Mouse (Mus musculus): ENCODE results near the gene Ppp1r8.
A peak's percentile ranks its signal among the peaks of the same experiment; 100 is the strongest.
"Not testable (repeated sequence)": the region's sequence is repeated elsewhere in the genome, so short reads cannot be mapped to it uniquely, and the experiment has no call there.

Ppp1r8 gene

GRCm38 (mm10) chr4:132806620-132807191 is 36.3 kb downstream of the Ppp1r8 start:
- no peak for DNase-seq (ENCODE audit: low spot score)

GRCm38 (mm10) chr4:132805599-132806197 is 37.3 kb downstream of the Ppp1r8 start:
- no peak for DNase-seq (ENCODE audit: low spot score)

- no peak for DNase-seq (ENCODE audit: low spot score)
These were observed 37.8 kb downstream of the Ppp1r8 start for GRCm38 (mm10) chr4:132805146-132805545.

GRCm38 (mm10) chr4:132804331-132804730 is 38.6 kb downstream of the Ppp1r8 start:
- DNase-seq (ENCODE audit: low spot score): no peak

- no peak for DNase-seq (ENCODE audit: low spot score)
These were observed 39.1 kb downstream of the Ppp1r8 start for GRCm38 (mm10) chr4:132803876-132804275.

GRCm38 (mm10) chr4:132803212-132803611 is 39.8 kb downstream of the Ppp1r8 start:
- no peak for DNase-seq (ENCODE audit: low spot score)

GRCm38 (mm10) chr4:132802171-132802637 is 40.8 kb downstream of the Ppp1r8 start:
- DNase-seq (ENCODE audit: low spot score): peak; percentile 33

GRCm38 (mm10) chr4:132801176-132802077 is 41.5 kb downstream of the Ppp1r8 start:
- peak; percentile 19 for DNase-seq (ENCODE audit: low spot score)

- no peak for DNase-seq (ENCODE audit: low spot score)
These were observed 43.1 kb downstream of the Ppp1r8 start for GRCm38 (mm10) chr4:132799845-132800244.

GRCm38 (mm10) chr4:132798666-132799065 is 44.3 kb downstream of the Ppp1r8 start:
- not testable (repeated sequence) for DNase-seq (ENCODE audit: low spot score)

GRCm38 (mm10) chr4:132798028-132798427 is 44.9 kb downstream of the Ppp1r8 start:
- no peak for DNase-seq (ENCODE audit: low spot score)

GRCm38 (mm10) chr4:132797461-132797860 is 45.5 kb downstream of the Ppp1r8 start:
- DNase-seq (ENCODE audit: low spot score): no peak

- peak; percentile 74 for DNase-seq (ENCODE audit: low spot score)
These were observed 46.6 kb downstream of the Ppp1r8 start, which contains the start of gene Themis2 for GRCm38 (mm10) chr4:132796196-132796886. Gene Themis2, minus strand, starts transcription at chr4:132796387.

- no peak for DNase-seq (ENCODE audit: low spot score)
These were observed 47.8 kb downstream of the Ppp1r8 start for GRCm38 (mm10) chr4:132795171-132795570.

- no peak for DNase-seq (ENCODE audit: low spot score)
These were observed 48.2 kb downstream of the Ppp1r8 start for GRCm38 (mm10) chr4:132794760-132795159.

GRCm38 (mm10) chr4:132794028-132794427 is 48.9 kb downstream of the Ppp1r8 start:
- DNase-seq (ENCODE audit: low spot score): no peak

GRCm38 (mm10) chr4:132793322-132794004 is 49.5 kb downstream of the Ppp1r8 start:
- DNase-seq (ENCODE audit: low spot score): not testable (repeated sequence)

- no peak for DNase-seq (ENCODE audit: low spot score)
These were observed 53.2 kb downstream of the Ppp1r8 start for GRCm38 (mm10) chr4:132789731-132790130.

- DNase-seq (ENCODE audit: low spot score): no peak
These were observed 57.7 kb downstream of the Ppp1r8 start for GRCm38 (mm10) chr4:132785228-132785627.

GRCm38 (mm10) chr4:132783732-132784131 is 59.2 kb downstream of the Ppp1r8 start:
- no peak for DNase-seq (ENCODE audit: low spot score)

- no peak for DNase-seq (ENCODE audit: low spot score)
These were observed 62.7 kb downstream of the Ppp1r8 start for GRCm38 (mm10) chr4:132780288-132780687.

All from c-Kit-positive CD71-positive TER-119-positive erythroid progenitor cells, embryonic 14.5 days (primary cell).